Mouse (Mus musculus) cerebellum, adult 9-11 months (tissue): Measurements from ENCODE around the gene Efcab10.

Experiments
- DNase-seq: peaks from one replicate; pipeline ENCODE4 v3.0.0; 2022

Gene Efcab10

DNA sequence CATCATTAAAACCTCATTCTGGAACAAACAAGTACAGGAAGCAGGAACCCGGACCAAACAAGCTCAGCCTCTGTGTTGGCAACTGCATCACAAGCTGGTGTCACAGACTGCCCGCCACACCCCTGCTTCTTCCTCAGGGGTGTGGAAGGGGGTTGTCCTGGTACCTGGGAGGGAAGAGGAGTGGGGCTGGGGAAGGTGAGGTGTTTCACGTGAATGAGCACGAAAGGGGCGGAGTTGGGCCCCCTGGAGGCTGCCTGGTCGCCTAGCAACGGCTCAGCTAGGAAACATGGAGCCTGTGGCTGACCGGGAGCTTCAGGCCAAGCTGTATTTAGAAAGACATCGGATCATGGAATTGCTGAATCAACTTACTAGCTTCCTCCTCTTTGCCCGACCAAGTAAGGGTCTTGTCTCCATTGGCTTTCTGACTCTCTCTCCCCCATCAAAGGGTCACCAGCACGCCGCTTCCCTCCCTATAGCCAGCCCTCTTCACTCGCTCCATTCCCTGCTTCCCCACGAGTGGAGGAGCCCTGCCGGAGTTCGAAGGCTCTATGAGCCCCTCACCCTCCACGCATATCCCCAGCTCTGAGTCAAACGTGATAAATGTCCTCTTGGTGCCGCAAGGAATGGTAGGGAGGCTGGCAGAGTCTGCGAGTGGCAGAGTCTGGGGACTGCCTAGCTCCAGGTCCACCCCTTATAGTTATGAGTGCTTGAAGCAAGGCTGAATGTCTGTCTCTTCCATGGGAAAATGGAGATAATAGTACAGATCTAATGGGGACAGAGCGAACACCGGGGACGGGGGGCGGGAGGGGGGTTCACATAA, at the start of gene Efcab10:
TSS of gene Efcab10 (plus strand) at position 51 of the 820 bp plus-strand sequence.
- DNase-seq = no peak

DNA sequence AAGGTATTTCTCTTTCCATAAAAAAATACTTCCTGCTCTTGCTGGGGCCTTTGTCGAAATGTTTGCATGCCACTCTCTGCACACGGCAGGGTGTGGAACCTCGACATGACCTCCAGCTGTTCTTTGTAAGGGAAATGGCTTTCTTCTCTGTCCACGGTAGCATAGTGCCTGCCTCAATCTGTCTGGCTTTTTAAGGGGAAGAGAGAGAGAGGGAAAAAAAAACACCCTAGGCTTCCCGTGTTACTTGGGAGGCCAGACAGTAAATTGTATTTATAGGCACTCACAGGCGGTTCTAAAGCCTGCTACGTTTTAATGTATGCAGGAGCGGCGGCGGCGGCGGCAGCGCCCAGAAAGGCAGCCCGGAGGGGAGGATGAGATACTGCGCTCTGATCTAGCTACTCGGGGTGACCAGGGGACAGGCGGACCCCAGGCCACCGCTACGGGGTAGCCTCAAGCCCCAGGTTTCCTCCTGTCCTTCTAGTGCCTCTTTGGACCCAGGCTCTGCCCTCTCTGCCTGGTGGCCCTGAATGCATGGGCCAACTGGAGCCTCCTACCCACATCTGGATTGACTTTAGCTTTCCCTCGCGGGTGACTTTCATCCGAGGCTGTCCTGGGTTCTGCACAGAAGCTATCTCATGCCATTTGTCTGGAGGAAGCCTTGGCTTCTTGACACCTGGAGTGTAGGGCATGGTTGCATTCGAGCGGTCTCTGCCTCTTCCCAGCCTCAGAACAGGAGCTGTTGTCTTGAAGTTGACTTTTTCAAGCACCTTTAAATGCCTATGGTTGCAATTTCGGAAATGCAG, 49.5 kb upstream of the Efcab10 start:
- no peak for DNase-seq

DNA sequence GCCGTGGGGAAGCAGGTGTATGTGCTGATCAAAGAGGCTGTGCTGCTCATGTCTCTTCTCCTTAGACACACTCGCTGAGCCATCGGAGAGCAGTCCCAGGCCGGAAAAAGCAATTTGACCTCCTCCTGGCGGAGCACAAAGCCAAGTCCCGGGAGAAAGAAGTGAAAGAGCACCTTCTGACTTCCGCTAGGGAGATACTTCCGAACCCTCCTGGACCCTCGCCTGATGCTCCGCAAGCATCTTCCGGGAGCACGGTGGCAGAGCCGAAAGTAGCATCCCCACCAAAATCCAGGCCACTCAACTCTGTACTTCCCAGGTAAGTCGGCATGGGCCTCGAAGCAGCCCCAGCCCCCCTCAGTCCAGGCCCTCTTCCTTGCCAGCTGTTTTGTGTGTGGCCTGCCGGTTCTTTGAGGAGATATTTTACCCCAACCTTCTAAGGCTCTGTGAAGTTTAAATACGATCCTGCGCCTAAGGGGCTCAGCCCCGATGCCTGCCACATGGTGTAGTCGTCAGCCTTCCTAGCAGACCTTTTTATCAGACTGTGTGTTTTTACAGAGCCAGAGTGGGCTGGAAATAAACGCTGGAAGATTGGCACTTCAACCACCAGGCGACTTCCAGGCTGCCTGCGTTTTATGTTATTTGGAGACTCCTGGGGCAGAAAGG, 48.8 kb upstream of the Efcab10 start:
- DNase-seq = no peak

DNA sequence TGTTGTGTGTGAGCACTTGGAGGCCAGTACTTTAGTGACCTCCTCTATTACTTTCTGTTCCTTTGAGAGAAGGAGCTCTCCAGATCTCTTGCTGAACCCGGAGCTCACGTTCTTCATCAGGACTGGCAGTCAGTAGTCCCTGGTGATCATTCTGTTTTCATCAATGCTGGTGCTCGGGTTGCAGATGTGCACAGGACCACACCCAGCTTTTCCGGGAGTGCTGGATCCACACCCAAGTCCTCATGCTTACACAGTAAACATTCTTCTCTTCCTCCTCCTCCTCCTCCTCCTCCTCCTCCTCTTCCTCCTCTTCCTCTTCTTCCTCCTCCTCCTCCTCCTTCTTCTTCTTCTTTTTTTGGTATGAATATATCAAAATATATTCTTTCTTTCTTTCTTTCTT, 42.0 kb upstream of the Efcab10 start:
- DNase-seq = no peak

DNA sequence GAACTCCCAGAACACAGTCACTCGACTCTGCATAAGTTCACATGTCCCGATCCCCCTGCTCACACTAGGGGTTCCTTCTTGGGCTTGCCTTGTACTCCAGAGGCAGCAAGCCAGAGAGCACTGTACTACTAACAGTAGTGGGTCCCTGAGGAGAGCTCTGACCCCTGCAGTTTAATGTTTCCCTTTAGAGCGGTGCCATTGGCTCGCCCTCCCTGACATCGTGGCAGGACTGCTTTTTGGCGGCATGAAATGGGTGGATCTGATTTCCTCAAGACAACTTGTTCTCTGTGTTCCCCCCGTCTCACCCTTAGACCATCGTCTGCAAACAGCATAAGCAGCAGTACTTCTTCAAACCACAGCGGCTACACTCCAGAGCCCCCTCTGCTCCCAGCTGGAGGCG, 36.3 kb upstream of the Efcab10 start:
- no peak for DNase-seq

DNA sequence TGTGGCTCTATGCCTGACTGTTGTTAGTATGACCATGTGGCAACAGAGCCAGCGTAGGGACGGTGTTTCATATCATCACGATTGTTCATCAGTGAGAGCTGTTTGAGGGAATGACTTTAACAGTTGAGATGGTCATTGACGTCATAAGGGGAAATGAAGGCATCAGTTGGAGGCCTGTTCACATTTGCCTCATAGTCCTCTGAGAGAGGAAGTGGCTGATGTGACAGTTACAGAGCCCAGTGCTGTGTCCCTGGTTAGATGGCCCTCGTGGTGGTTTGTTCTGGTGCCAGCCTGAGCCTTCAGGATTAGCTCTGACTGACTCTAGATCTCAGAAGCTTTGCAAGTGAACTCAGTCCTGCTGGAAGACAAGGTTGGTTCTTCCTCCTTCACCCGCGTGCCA, 35.4 kb upstream of the Efcab10 start:
- no peak for DNase-seq

DNA sequence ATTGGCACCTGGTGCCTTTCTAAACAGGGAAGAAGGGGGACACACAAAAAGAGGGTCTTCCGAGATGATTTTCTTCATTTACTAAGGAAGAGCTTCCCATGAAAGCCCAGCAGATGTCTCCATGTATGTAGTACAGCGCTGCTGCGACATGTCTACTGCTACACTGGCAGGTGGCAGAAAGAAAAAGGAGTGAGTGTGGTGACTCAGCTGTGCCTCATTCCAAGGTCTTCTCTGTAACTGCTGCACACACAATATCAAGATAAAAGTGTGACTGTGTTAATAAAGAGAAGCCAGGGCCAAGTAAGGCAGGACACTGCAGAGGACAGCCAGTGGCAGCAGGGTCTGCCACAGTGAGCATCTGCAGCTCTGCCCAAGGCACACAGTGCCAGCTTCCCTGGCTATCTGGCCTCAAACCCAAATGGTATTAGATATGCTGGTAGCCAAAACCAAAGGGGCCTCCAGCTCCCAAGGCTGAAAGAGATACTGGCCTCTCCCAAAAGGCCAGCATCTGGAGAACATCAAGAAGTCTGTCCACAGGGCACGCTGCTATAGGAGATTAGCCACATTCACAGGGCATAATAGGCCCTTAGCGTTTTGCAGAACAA, 34.7 kb upstream of the Efcab10 start:
- no peak for DNase-seq

DNA sequence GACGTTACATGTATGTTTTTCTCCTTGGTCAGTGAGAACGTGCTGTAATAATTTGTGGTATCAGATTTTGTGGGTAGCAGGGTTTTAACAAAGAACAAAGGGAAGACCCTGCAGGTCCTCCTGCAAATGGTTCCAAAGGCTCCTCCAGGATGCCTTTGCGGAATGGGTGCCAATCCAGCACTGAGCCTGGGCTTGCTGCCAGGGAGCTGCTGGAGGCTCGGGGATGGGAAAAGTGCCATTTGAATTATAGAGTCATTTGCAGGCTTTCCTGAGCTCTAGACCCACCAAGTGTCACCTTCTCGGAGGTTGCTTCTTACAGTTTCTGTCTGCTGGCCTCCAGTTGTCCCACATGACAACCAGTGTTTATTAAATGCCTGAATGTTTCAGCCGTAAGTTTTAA, 33.9 kb upstream of the Efcab10 start:
- DNase-seq = peak; percentile 88

DNA sequence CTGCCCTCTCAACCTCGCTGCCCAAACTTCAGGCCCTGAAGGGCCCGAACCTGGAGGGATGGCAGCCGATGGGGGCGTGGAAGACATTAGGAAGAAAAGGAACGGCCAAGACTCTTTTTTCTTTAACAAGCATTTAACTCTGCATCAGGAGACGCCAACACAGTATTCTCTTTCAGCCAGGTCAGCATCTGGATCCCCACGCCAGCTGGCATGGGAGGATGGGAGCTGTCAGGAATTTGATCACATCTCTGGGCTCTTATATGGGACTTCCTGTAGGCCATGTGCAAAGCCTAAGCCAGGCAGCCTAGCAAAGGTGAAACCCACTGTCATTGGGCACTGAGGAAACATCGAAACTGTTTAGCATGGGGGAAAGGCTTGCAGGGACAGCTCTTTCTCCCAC, 30.1 kb upstream of the Efcab10 start:
- no peak for DNase-seq

DNA sequence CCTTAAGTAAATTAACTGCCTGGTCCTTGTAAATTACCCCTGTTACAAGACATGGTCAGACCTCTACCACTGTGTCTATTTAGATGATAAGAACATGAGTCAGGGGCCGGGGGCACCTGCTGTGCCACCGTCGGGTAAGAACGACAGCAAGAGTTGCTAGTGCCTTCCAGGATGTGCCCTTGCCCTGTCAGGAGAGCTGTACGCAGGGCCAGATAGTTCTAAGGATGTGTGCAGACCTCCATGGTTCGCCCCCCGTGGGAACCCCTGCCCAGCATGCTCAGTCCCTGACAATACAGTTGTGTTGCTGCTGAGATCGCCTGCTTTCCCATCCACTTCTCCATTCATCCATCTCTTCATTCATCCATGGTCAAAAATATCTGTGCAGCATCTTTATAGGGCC, 29.5 kb upstream of the Efcab10 start:
- DNase-seq = no peak

DNA sequence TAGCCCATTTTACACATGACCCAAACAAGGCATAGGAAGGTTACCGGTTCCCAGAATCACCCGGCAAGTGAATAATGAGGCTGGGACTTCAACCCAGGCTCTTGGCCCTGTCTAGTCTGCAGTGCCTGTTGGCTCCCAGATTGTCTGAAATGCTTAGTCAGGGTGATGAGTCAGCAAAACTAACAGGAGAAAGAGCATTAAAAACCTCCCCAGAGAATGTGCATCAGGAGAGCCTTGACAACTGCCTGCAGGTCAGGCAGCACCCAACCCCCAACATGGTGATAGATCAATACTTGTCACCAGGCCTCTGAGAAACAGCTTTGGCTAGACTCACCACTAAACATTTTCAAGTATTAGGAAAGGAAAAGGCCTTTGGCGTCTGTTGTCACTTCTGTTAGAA, 25.1 kb upstream of the Efcab10 start:
- DNase-seq = no peak

DNA sequence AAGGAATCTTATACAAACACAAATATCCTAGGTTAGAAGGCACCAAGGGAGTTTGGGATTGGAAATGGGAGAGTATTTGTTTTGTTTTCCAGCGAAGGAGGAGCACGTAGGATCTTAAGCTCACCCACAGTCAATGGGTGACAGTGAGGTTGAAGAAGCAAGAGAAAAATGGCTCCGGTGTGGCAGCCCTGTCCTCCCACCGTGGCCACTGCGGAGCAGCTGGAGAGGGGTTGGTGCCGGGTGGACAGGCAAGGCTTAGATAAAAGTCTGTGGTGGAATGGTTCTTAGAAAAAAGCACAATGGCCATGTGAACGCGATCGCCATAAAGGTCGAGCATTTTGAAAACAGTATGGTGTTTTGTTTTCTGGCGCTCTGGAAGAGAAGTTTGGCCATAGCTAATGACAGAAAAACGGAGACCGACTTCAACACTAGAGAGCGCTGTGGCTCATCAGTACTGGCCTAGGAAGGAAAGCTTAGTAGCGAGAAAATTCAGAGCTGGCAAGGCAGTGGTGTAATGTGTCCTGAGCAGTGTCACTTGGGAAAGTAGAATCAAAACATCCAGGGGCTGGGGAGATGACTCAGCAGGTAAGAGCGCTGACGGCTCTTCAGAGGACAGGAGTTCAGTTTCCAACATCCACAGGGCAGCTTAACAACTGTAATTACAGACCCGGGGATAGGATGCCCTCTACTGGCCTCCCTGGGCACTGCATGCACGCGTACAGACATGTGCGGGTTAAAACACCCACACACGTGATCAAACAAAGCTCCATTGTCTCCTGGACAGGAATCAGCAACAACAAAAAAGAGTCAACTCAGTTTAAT, 14.8 kb upstream of the Efcab10 start:
- peak; percentile 55 for DNase-seq

DNA sequence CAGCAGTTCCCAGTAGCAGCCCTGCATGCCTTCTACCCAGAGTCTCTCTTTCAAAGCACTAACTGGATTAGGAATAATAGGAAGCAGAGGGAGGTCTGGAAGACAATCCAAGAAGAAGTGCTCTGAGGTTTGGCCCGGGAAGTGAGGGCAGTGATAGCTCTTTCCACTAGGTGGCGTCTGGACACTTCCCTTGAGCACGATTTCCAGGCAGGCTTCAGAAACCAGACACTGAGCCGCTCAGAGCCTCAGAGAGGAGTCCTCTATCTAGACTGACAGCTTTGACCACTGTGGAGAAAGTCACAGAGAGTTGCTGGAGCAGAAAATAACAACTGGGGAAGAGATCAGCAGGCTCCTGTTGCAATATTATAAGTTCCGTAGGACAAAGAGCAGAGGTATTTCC, 5.8 kb upstream of the Efcab10 start:
- peak; percentile 61 for DNase-seq

DNA sequence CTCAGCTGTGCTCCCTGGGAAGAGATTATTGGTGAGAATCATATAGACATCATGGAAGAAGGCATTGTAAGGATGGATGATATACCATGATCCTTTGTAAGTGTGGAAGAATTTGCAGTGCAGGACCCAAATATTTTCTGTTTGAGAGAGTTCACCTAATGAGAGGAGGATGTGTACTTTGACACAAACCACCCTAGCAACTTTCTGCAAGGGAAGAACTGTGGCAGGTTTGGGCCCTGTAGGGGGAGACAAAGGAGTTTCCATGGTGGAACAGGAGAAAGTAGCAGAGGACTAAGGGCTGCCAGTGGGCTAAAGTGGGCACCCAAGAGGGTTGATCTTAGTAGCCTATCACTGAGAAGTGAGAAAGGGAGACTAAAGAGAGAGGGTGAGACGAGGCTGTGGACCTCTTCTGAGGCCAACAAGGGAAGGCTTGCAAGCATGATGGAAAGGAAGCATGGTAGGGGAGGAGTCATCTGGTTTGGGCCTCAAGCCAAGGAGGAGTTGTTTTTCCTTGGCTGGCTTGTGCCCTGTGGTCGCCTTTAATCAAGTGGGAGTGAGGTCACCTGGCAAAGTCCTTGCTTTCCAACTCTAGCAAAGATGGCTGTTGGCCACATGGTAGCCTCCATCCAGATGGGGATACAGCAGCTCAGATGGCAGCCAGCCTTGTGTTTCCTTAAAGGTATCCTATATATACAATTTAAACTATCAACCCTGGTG, 3.7 kb upstream of the Efcab10 start:
- no peak for DNase-seq

DNA sequence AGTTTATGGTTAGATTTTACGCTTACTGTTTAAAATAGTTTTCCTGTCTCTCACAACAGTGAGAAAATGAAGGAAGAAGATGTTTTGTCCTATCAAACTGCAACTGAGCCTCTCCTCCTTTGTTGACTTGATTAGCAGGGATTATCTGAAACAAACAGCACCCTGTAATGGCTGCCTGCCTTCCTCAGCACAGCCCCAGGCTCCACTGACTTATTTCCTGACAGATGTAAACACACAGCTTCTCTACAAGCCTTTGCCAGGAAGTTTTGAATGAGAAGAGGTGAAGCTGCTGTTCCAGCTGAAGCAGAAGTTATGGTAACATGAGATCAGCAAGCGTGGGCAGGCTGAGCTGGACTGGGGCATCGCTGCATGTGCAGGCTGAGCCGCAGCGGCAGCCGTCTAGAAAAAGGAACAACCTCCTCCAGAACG, 8.6 kb downstream of the Efcab10 start:
- DNase-seq = no peak

DNA sequence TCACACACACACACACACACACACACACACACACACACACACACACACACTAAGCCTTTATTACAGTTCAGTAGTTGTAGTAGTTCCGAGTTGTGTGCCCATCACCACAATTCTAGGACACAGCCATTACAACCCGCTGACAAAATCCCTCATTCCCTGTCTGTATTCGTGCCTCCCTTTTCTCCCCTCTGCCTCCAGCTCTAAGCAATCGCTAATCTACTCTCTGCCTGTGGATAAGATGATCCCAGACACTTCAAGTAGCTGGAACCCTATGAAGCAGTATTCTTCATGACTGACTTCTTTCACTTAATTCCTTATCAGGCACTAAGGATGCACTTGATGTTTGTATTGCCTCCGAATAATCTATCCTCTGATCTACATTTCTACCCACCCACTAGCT, 10.3 kb downstream of the Efcab10 start:
- no peak for DNase-seq

DNA sequence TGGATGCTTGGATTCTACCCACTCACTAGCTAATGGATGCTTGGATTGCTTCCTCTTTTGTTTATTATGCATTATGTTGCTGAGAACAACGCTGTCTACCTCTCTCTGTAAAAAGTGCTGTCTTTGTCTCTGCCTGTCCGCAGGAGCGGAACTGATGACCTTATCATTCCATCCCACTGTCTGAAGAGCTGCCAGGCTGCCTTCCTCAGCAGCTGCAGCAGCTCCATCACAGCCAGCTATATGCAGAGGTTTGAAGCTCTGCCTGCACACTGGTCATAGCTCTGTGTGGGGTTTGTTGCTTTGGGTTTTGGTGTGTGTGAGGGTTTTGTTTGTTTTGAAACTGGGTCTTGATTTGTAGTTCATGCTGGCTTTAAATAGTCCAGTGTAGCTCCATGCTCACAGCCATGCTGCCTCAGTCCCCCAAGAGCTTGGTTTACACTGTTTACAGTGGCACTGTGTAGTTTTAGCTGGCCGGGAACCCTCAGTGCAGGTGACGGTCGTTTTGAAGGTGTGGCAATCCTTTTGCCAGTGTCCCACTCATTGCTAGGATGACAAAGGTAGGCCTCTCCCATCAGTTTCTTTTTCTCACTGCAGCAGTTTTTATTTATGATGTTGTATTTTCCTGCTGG, 10.9 kb downstream of the Efcab10 start:
- no peak for DNase-seq

DNA sequence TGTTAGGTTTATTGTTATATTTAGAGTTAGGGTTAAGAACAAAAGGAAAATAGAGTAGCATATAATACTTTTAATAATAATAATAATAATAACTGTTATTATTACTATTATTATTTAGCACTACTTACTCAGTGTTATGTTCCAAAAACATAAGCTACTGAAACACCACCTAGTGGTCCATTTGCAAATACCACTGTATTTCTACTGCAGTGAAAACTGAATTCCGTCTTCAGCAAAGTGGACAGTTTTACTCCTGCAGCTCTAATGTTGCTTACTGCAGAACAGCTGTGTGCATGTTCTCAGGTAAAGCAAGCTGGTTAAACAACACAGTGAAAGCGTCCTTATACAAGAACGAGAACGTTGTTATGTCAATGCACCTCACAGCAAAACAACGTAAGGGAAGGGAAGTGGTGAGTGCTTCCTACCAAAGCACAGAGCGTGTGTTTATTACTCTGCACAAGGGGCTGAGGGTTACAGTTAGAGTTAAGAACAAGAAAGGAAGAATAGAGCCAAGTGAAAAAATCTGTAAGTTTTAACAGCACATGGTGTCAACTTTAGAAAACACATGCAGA, 17.0 kb downstream of the Efcab10 start:
- no peak for DNase-seq

DNA sequence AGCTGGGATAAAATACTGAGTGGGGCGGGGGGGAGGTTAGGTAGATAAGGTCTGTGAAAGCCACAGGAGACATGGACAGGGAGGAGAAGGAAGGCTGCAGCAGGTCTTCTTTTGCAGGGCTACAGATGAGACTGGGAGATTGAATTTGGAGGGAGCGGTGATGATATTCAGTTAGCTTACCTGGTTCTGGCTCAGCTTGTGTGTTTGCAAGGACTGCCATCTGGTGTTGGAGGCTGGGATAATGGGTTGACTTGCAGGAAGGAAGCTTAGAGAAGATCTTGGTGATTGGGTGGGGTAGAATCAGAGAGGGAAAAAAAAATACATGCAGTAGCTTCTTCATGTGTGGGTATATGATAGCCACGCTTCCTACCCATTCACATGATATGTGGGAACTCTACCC, 29.7 kb downstream of the Efcab10 start:
- DNase-seq = peak; percentile 20

DNA sequence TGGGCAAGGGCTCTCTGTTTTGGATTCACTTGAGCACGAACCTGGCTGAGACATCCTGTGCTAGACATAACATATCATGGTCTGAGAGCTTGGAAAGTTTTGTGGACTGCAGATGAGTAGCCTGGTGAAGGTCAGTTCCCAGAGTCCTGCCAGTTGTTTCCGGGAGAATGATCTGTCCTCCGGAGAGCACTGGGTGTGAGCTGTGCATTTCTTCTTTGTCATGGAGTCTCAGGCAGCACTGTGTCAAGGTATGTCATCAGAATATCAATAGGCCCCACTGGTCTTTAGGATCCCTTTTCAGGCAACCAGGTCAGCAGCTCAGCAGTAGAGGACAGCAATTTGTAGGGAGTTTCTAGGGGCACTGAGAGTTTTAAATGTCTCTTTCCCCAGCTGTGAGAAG, 32.6 kb downstream of the Efcab10 start:
- no peak for DNase-seq

DNA sequence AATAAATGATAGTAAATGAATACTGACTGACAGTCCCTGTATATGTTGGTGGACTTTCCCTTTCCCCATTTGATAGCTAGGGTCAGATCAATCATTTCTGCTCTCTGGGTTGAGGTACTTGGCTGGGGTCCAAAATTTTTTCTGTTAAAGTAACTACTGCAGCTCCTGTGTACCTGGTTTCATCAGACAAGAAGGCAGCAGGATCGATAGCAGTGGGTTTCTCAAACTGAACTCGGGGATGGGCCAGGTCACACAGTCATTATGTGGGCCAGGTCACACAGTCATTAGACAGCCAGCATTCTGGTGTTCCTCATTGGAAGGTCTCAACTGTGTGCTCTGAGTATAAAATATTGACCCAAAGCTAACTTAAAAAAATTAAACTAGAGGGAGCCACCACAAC, 33.1 kb downstream of the Efcab10 start:
- DNase-seq = no peak
